Mouse (Mus musculus) hindbrain, embryonic 14.5 days (tissue): ENCODE results near the gene A530084C06Rik. TPM values are rescaled to one million over a fixed set of nuclear protein-coding genes. Genes with fewer than 3 reads are reported as not detected.

Experiments
- ATAC-seq: fragments of 200-750 bp; cut with Nextera tagmentation; 2 replicates; pipeline ENCODE4 v1.8.0; 2017; ENCODE audit warnings: moderate number of reproducible peaks, mild to moderate bottlenecking, moderate TSS enrichment, moderate library complexity; ENCODE audit not compliant: low FRiP score
- DNase-seq: peaks from one replicate; pipeline ENCODE4 v3.0.0-alpha.2; 2015; ENCODE audit warnings: low spot score
- H3K27ac ChIP-seq: fragments of 300-500 bp; sonication (generic); 2 replicates; pipeline ENCODE4 v1.5.1; 2014; ENCODE audit warnings: mild to moderate bottlenecking, moderate library complexity
- H3K27me3 ChIP-seq: fragments of 300-500 bp; sonication (generic); 2 replicates; pipeline ENCODE4 v1.6.1; 2014; ENCODE audit warnings: mild to moderate bottlenecking, low read length, mixed read lengths; ENCODE audit not compliant: control insufficient read depth, insufficient read depth
- H3K36me3 ChIP-seq: fragments of 300-500 bp; sonication (generic); replicated peaks from 2 replicates; pipeline ENCODE4 v1.6.1; 2014; ENCODE audit not compliant: control insufficient read depth, insufficient read depth
- H3K4me1 ChIP-seq: fragments of 300-500 bp; sonication (generic); replicated peaks from 2 replicates; pipeline ENCODE4 v1.6.1; 2014; ENCODE audit warnings: antibody characterized with exemption, low read length, mixed read lengths; ENCODE audit not compliant: control insufficient read depth, insufficient read depth
- H3K4me2 ChIP-seq: fragments of 300-500 bp; sonication (generic); replicated peaks from 2 replicates; pipeline ENCODE4 v1.6.1; 2014; ENCODE audit warnings: mild to moderate bottlenecking, moderate library complexity
- H3K4me3 ChIP-seq: fragments of 300-500 bp; sonication (generic); replicated peaks from 2 replicates; pipeline ENCODE4 v1.5.1; 2014; ENCODE audit warnings: mild to moderate bottlenecking, low read length
- H3K9ac ChIP-seq: fragments of 300-500 bp; sonication (generic); 2 replicates; pipeline ENCODE4 v1.6.1; 2014
- H3K9me3 ChIP-seq: fragments of 300-500 bp; sonication (generic); 2 replicates; pipeline ENCODE4 v1.6.1; 2016; ENCODE audit warnings: low read length; ENCODE audit not compliant: control insufficient read depth
- WGBS: fragments of 180-500 bp; shearing (Covaris S2); extraction: QIAGEN DNeasy Blood & Tissue Kit; methylation state at CpG from one replicate; pipeline ENCODE4 v1.1.7; 2014; 5-methylcytosine and 5-hydroxymethylcytosine counted together
- polyA plus RNA-seq: library from polyadenylated mRNA; unstranded; fragments of >200 nt; fragmentation: Nextera tagmentation; extraction: Ambion mirVana; gene quantifications from 2 replicates; pipeline ENCODE4 v1.2.1, GENCODE M21; 2014

The A530084C06Rik gene
- polyA plus RNA-seq, 1 experiment from 2014 or later: not detected

DNA sequence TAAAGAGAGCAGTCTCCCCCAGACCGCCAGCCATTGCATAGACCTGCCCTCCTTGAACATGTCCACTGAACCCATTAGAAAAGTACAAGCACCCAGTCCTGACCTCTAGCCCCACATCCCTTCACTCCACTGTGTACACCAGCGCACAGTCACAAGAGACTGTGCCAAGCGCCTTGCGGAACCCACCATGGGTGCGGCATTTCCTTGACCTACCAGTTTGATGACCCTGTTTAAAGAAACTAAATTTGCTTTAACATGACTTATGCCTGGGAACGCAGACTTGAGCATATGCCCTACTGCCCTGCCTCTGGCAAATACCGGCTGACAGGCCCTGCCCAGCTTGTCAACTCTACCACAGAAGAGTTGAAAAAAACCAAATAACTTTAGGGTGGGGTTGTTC is 43.9 kb downstream of the A530084C06Rik start:
- ATAC-seq: no peak
- no peaks in the 10 kb centered on the region for H3K36me3 ChIP-seq
- no peak for DNase-seq
- H3K4me3 ChIP-seq: no peak overlapping the region
- no peaks in the 10 kb centered on the region for H3K27me3 ChIP-seq
- no peaks in the 10 kb centered on the region for H3K4me1 ChIP-seq
- H3K27ac ChIP-seq: no peak overlapping the region
- no peak overlapping the region for H3K4me2 ChIP-seq
- no peaks in the 10 kb centered on the region for H3K9me3 ChIP-seq
- H3K9ac ChIP-seq: no peak overlapping the region
- 91% methylated on average over 7 of the region's 7 CpGs for WGBS

DNA sequence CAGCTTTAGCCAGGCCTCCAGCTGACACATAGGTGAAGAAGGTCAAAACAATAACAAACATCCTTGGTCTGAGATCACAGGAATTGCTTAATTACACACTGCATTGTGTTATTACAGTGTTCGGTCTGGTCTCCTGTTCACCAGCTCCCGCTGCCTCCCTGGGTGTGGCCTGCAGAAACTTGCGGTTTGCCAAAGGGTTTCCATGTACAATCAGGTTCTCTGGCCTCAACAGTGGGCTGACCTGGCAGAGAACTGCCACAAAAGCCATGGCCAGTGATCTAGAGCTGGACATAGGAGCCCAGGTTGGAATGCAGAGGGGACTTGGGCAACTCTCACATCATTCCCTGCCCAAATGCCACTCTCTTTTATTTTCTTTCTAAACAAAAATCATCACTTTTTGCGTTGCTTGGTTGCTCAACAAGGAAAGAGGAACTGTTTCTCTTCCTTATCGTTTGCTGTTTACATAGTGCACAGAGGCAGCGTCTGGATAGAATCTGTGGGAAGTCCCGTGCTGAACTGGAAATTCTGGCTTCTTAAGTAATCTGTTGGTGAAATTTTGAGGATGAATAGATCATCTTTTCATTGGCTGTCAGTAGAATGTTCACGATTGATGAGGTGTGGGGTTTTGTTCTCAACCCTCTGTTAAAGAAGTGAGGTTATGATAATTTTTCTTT is 52.5 kb downstream of the A530084C06Rik start:
- Histone ChIP-seq H3K4me2 (no peak overlapping the region), H3K27me3 (no peaks in the 10 kb centered on the region), H3K9ac (no peak overlapping the region), H3K27ac (no peak overlapping the region), H3K36me3 (no peaks in the 10 kb centered on the region), H3K4me3 (no peak overlapping the region), H3K4me1 (no peaks in the 10 kb centered on the region), H3K9me3 (no peaks in the 10 kb centered on the region)
- 73% methylated on average over 8 of the region's 8 CpGs for WGBS
- DNase-seq (no peak), ATAC-seq (no peak)

Other genes with a start within 250 kb of the A530084C06Rik start
- gene Foxq1, start 3.2 kb downstream of the A530084C06Rik start, polyA plus RNA-seq: 2.9 and 3.1 TPM in 2 replicates
- 5.3 and 6.2 TPM in 2 replicates for gene Foxf2, start 66.5 kb upstream of the A530084C06Rik start, polyA plus RNA-seq
- gene Foxc1, start 247.3 kb upstream of the A530084C06Rik start, polyA plus RNA-seq: 2.3 and 2.9 TPM in 2 replicates